Mouse (Mus musculus) fibroblast of lung, adult 2 months (primary cell): ENCODE measurements around the gene Gm10439.
"Not testable (repeated sequence)": the region's sequence is repeated elsewhere in the genome, so short reads cannot be mapped to it uniquely, and the experiment has no call there.

Source experiments
- DNase-seq: peaks from one replicate; pipeline ENCODE4 v3.0.0-alpha.2; 2011; ENCODE audit warnings: low read depth

The Gm10439 gene

DNA sequence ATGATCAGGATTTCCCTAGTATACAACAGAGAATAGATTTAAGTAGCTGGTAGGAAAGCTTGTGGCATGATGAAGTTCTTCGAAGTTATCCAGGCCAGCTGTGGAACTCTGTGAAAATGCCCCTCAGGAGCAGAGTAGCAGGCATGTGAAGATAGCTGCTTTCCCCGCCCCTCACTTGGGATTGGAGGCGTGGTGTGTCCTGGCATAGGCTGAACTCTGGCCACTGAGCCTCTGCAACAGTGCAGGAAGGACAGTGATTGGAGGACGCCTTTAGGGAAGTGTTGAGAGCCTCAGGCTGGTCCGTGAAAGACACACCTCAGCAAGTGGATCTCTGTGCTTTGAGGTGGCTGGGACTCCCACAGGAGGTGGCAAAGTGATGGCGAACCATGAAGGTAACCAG lies at the start of gene Gm10439:
Gene Gm10439, plus strand, starts transcription at position 301 of the 400 bp plus-strand sequence.
- DNase-seq: not testable (repeated sequence)
